Mouse (Mus musculus) intestine, embryonic 16.5 days (tissue): ENCODE data around the gene Rasa4. TPM values are rescaled to one million over a fixed set of nuclear protein-coding genes. Genes with fewer than 3 reads are reported as not detected.
"Not testable (repeated sequence)": the region's sequence is repeated elsewhere in the genome, so short reads cannot be mapped to it uniquely, and the experiment has no call there.

Experiments used
- ATAC-seq: fragments of 200-750 bp; cut with Nextera tagmentation; 2 replicates; pipeline ENCODE4 v1.8.0; 2017; ENCODE audit warnings: moderate TSS enrichment, moderate library complexity
- H3K27ac ChIP-seq: fragments of 300-500 bp; sonication (generic); 2 replicates; pipeline ENCODE4 v1.5.1; 2014; ENCODE audit warnings: mild to moderate bottlenecking, low read length
- H3K27me3 ChIP-seq: fragments of 300-500 bp; sonication (generic); replicated peaks from 2 replicates; pipeline ENCODE4 v1.6.1; 2014; ENCODE audit warnings: low read length, control low read depth, mixed read lengths; ENCODE audit not compliant: control insufficient read depth, insufficient read depth
- H3K36me3 ChIP-seq: fragments of 300-500 bp; sonication (generic); 2 replicates; pipeline ENCODE4 v1.6.1; 2014; ENCODE audit warnings: low read length, control low read depth; ENCODE audit not compliant: control insufficient read depth, insufficient read depth
- H3K4me1 ChIP-seq: fragments of 300-500 bp; sonication (generic); 2 replicates; pipeline ENCODE4 v1.6.1; 2014; ENCODE audit warnings: low read length, control low read depth, mixed read lengths; ENCODE audit not compliant: control insufficient read depth, insufficient read depth
- H3K4me2 ChIP-seq: fragments of 300-500 bp; sonication (generic); 2 replicates; pipeline ENCODE4 v1.6.1; 2014; ENCODE audit warnings: low read depth, low read length, control low read depth
- H3K4me3 ChIP-seq: fragments of 300-500 bp; sonication (generic); 2 replicates; pipeline ENCODE4 v1.5.1; 2014; ENCODE audit warnings: mild to moderate bottlenecking, low read length
- H3K9ac ChIP-seq: fragments of 300-500 bp; sonication (generic); 2 replicates; pipeline ENCODE4 v1.6.1; 2014; ENCODE audit warnings: low read depth, low read length
- H3K9me3 ChIP-seq: fragments of 300-500 bp; sonication (generic); 2 replicates; pipeline ENCODE4 v1.6.1; 2016; ENCODE audit warnings: low read length, control low read depth; ENCODE audit not compliant: control insufficient read depth
- WGBS: fragments of 180-500 bp; shearing (Covaris S2); extraction: QIAGEN DNeasy Blood & Tissue Kit; methylation state at CpG from one replicate; pipeline ENCODE4 v1.1.7; 2014; 5-methylcytosine and 5-hydroxymethylcytosine counted together
- microRNA-seq: library from miRNA; unstranded; fragments of <30 nt; microRNA quantifications from one replicate; pipeline ENCODE4, GENCODE M21; 2016
- polyA plus RNA-seq: library from polyadenylated mRNA; unstranded; fragments of >200 nt; fragmentation: Nextera tagmentation; extraction: Ambion mirVana; gene quantifications from 2 replicates; pipeline ENCODE4 v1.2.1, GENCODE M21; 2015

Rasa4 gene
- polyA plus RNA-seq, 1 experiment from 2014 or later = 18.5 TPM

GRCm38 (mm10) chr5:136146936-136147335 is 63.2 kb downstream of the Rasa4 start:
- Histone ChIP-seq H3K4me2 (no peak overlapping the region), H3K36me3 (peaks cover 5% of the 10 kb centered on the region; the same call in 1 of the 2 replicates), H3K4me3 (no peak overlapping the region), H3K27me3 (no peaks in the 10 kb centered on the region), H3K27ac (no peak overlapping the region), H3K4me1 (no peaks in the 10 kb centered on the region), H3K9ac (no peak overlapping the region), H3K9me3 (no peaks in the 10 kb centered on the region)
- ATAC-seq = no peak
- 81% methylated on average over 1 of the region's 1 CpGs for WGBS

- H3K4me3 ChIP-seq = no peak overlapping the region
- H3K4me2 ChIP-seq = no peak overlapping the region
- no peak overlapping the region for H3K9ac ChIP-seq
- H3K36me3 ChIP-seq = no peaks in the 10 kb centered on the region; the same call in 1 of the 2 replicates
- H3K27me3 ChIP-seq = no peaks in the 10 kb centered on the region
- no peak overlapping the region for H3K27ac ChIP-seq
- H3K9me3 ChIP-seq = no peaks in the 10 kb centered on the region
- no peak for ATAC-seq
- no peaks in the 10 kb centered on the region for H3K4me1 ChIP-seq
- WGBS = 71% methylated on average over 8 of the region's 8 CpGs
Observed at GRCm38 (mm10) chr5:136147704-136148103, 64.0 kb downstream of the Rasa4 start.

GRCm38 (mm10) chr5:136149134-136149576 is 65.4 kb downstream of the Rasa4 start:
- not testable (repeated sequence) for H3K4me2 ChIP-seq, H3K9me3 ChIP-seq
- 76% methylated on average over 5 of the region's 5 CpGs for WGBS

GRCm38 (mm10) chr5:136152365-136152764 is 68.6 kb downstream of the Rasa4 start:
- Histone ChIP-seq H3K4me3 (no peak overlapping the region), H3K9ac (no peak overlapping the region), H3K4me2 (no peak overlapping the region), H3K27ac (no peak overlapping the region), H3K27me3 (no peaks in the 10 kb centered on the region), H3K36me3 (no peaks in the 10 kb centered on the region), H3K9me3 (no peaks in the 10 kb centered on the region), H3K4me1 (no peaks in the 10 kb centered on the region)
- ATAC-seq = no peak
- 67% methylated on average over 8 of the region's 8 CpGs for WGBS

More at GRCm38 (mm10) chr5:136149134-136149576, 65.4 kb downstream of the Rasa4 start:
- not testable (repeated sequence) for H3K36me3 ChIP-seq, H3K9ac ChIP-seq, H3K4me3 ChIP-seq, H3K27ac ChIP-seq, H3K27me3 ChIP-seq, H3K4me1 ChIP-seq
- peak; percentile 6; the same call in 1 of the 2 replicates for ATAC-seq

GRCm38 (mm10) chr5:136155399-136155798 is 71.7 kb downstream of the Rasa4 start:
- Histone ChIP-seq H3K4me3 (no peak overlapping the region), H3K36me3 (no peaks in the 10 kb centered on the region), H3K27me3 (no peaks in the 10 kb centered on the region), H3K27ac (no peak overlapping the region), H3K4me2 (no peak overlapping the region), H3K9ac (no peak overlapping the region), H3K9me3 (no peaks in the 10 kb centered on the region), H3K4me1 (no peaks in the 10 kb centered on the region)
- 77% methylated on average over 5 of the region's 5 CpGs for WGBS
- no peak for ATAC-seq

- not testable (repeated sequence) for H3K9ac ChIP-seq, H3K27me3 ChIP-seq, H3K4me3 ChIP-seq, H3K9me3 ChIP-seq, ATAC-seq, H3K4me1 ChIP-seq, H3K27ac ChIP-seq, H3K36me3 ChIP-seq, H3K4me2 ChIP-seq
- WGBS = 84% methylated on average over 11 of the region's 12 CpGs
Observed at GRCm38 (mm10) chr5:136160084-136160483, 76.4 kb downstream of the Rasa4 start.

Small RNA genes lying within 50 kb of the gene (microRNA-seq; reads per million reads assigned to microRNA genes)
- gene Mir7035 = 2.3 reads per million, percentile 2 among the genes with 10 or more reads in this experiment

Other genes with a start within 250 kb of the Rasa4 start
- gene Hspb1, start 196.0 kb upstream of the Rasa4 start, polyA plus RNA-seq = 112 and 114 TPM in 2 replicates
- gene Ywhag, start 149.3 kb upstream of the Rasa4 start, polyA plus RNA-seq = 137 and 144 TPM in 2 replicates
- 2.3 and 2.9 TPM in 2 replicates for gene Ssc4d, start 109.4 kb upstream of the Rasa4 start, polyA plus RNA-seq
- gene Zp3, start 103.8 kb upstream of the Rasa4 start, polyA plus RNA-seq = 0.68 and 1.5 TPM in 2 replicates
- gene Dtx2, start 89.1 kb upstream of the Rasa4 start, polyA plus RNA-seq = 20.6 and 21.6 TPM in 2 replicates
- gene Upk3b, start 45.4 kb upstream of the Rasa4 start, polyA plus RNA-seq = 44.4 and 47.8 TPM in 2 replicates
- gene Upk3bl, start 29.4 kb upstream of the Rasa4 start, polyA plus RNA-seq = 0.82 and 2.3 TPM in 2 replicates
- 212 and 230 TPM in 2 replicates for gene Polr2j, start 32.7 kb downstream of the Rasa4 start, polyA plus RNA-seq
- 22.3 and 22.7 TPM in 2 replicates for gene Lrwd1, start 52.2 kb downstream of the Rasa4 start, polyA plus RNA-seq
- 16.7 and 17.2 TPM in 2 replicates for gene Alkbh4, start 52.2 kb downstream of the Rasa4 start, polyA plus RNA-seq
- 6.3 and 7.1 TPM in 2 replicates for gene Orai2, start 86.8 kb downstream of the Rasa4 start, polyA plus RNA-seq
- gene Prkrip1, start 115.0 kb downstream of the Rasa4 start, polyA plus RNA-seq = 38.5 and 44.1 TPM in 2 replicates
- 2.2 TPM in 2 replicates for gene Sh2b2, start 162.6 kb downstream of the Rasa4 start, polyA plus RNA-seq